Mouse (Mus musculus) layer of hippocampus, adult 2 months (tissue): Measurements from ENCODE around the gene Tmod1. TPM values are rescaled to one million over a fixed set of nuclear protein-coding genes. Genes with fewer than 3 reads are reported as not detected.
A peak's percentile ranks its signal among the peaks of the same experiment; 100 is the strongest.

ENCODE experiments used
- DNase-seq, 2 experiments: peaks; one replicate each; pipeline ENCODE4 v3.0.0; 2022; ENCODE audit warnings: low spot score in 2 of 2
- H3K27ac ChIP-seq: fragments of 200-600 bp; 2 replicates; pipeline ENCODE4 v1.8.1; 2022
- H3K4me3 ChIP-seq: fragments of 200-600 bp; 2 replicates; pipeline ENCODE4 v1.8.1; 2022; ENCODE audit warnings: mild to moderate bottlenecking
- CTCF ChIP-seq: fragments of 200-600 bp; conservative IDR thresholded peaks from 2 replicates; pipeline ENCODE4 v1.8.1; 2022; ENCODE audit warnings: antibody characterized with exemption, mild to moderate bottlenecking, moderate library complexity
- total RNA-seq, 2 experiments: library from RNA; stranded (reverse); gene quantifications; 2 replicates each; pipeline ENCODE4 v1.2.3; 2021

Gene Tmod1
- total RNA-seq, 2 experiments from 2014 or later = 21.5 to 25.9 TPM

DNA sequence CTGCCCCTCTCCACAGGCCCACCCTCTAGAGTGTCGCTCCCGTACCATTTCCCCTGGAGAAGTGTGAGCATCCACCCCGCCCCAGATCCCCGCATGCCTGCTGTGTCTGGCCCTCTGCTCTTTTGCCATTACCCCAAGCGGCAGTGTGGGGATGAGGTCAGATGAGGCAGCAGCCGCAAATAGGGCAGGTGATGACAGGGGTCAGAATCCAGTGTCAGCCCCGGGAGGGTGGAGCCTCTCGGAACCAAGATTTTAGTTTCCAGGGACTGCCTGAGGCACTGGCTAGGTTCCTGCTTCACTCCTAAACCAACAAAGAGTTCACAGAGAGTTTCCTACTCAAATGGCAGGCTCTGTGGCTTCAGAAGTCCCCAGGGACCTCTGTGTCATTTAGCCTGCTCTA, 25.5 kb downstream of the Tmod1 start:
- no peak for TF ChIP-seq CTCF
- no peak for DNase-seq
- no peak overlapping the region for H3K27ac ChIP-seq
- H3K4me3 ChIP-seq = no peak overlapping the region

DNA sequence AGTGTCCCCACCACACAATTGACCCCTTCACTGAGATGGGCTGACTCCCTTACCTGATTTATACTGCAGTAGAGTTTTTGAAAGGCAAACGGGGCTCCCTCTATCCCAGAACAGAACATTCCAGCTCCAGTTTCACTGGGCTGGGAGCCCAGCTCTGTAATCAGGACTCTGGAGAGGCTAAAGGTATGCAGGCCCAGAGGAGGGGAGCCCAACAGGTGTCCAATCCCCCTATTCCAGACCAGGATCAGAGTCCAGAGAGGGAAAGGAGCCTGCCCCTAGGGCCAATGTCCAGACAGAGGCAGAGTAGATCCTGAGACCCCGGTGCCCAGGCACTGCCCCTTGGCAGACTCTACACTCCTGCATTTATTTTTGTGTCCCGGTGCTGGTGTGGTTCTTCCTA, 26.2 kb downstream of the Tmod1 start:
- Histone ChIP-seq H3K27ac (no peak overlapping the region; the same call in 1 of the 2 replicates), H3K4me3 (no peak overlapping the region)
- no peak for TF ChIP-seq CTCF
- DNase-seq = no peak

DNA sequence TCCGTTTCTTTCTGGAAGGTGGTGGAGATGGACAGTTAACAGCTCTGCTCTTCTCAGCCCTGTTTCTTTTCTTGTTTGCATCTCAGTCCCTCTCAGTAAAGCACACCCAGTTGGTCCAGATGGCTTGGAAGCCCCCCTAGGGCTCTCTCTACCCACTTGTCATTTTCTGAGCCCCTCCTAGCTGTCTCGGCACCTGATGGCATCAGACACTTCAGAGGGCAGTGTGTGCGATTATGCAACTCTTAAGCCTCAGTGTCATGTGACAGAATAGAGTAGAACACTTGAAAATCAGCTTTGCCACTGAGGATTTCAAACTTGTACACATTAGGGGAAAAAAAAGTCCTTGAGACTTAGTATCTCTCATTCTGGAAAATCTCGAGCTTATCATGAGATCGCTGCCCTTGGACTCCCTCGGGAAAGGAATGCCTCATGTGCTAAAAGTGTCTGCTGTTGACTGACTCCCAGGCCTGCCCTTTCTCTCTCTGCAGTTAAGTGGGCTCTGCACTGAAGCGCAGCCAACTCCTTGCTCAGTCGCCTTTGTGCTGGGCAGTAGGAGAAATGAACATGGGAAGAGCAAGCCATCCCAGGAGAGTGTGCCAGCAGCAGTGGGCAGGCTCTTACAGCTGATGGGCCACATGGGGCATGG, 27.1 kb downstream of the Tmod1 start:
- DNase-seq = no peak
- no peak overlapping the region for H3K4me3 ChIP-seq
- no peak for TF ChIP-seq CTCF
- H3K27ac ChIP-seq = 0 out of 2 replicates have a peak overlapping the region, but pooled peaks have one; percentile 28

DNA sequence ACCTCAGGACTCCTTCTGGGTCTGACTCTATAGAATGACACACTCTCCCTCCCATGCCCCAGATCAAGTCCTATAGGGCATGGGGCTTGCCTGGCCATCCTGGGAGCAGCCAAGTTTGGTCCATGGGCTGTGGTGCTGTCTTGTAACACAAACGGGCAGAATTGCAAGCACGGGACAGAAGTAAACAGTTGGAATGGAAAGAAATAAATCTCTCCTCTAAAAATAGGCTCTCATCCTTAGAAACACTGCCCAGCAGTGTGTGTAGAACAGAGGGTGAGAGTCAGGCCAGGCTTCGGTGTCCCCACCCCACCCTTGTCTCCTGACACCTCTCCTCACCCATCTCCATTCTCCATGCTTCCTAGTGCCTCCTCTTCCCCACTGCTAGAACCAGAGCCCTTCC, 29.3 kb downstream of the Tmod1 start:
- TF ChIP-seq CTCF = no peak
- H3K27ac ChIP-seq = no peak overlapping the region
- no peak overlapping the region for H3K4me3 ChIP-seq
- no peak for DNase-seq

DNA sequence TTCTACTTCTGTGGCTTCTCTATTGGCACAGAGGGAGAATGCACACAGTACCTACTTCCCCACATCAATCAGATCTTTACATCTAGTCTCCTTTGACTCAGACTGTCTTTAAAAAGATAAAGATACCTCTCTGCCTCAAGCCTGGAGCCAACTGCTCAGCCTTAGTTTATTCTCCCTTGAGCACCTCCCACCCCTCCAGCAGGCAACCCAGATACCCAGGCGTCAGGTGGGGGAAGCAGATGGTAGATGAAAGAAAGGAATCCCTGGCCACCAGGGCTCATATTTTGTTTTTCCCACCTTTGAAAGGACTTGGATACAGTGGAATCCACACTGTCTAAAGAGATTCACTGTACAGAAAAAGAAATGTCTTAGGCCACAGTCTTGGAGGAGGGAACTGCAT, 29.8 kb downstream of the Tmod1 start:
- no peak overlapping the region for H3K4me3 ChIP-seq
- DNase-seq = no peak
- no peak for TF ChIP-seq CTCF
- H3K27ac ChIP-seq = no peak overlapping the region

DNA sequence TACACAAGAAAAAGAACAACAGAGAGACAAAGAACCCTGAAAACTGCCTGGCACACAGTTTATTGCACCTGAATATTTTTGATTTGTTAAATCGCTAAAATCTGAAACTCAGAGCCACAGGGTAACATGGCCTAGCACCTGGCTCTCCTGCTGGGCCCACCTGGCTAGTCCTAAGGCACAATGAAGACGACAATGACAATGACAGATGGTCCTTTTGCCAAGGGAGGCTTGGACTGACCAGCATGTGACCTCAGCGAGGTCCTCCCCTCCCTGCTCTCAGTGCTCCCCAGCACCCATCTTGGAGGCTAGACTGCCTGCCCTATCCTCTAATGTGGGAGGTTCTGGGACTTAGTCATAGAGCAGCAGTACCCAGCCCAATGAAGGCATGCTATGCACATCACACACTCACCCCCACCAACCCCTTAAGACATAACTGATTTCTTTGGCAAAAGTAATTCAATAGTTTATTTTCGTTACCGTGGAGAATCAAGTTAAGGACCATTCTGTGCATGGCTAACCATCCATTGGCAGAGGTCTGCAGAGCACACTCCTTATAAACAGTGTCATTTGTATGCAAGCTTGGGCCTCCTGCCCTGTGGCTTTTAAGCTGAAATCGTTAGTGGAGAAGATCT, 31.2 kb downstream of the Tmod1 start:
- DNase-seq = no peak
- TF ChIP-seq CTCF = no peak
- Histone ChIP-seq H3K27ac (no peak overlapping the region), H3K4me3 (no peak overlapping the region)

DNA sequence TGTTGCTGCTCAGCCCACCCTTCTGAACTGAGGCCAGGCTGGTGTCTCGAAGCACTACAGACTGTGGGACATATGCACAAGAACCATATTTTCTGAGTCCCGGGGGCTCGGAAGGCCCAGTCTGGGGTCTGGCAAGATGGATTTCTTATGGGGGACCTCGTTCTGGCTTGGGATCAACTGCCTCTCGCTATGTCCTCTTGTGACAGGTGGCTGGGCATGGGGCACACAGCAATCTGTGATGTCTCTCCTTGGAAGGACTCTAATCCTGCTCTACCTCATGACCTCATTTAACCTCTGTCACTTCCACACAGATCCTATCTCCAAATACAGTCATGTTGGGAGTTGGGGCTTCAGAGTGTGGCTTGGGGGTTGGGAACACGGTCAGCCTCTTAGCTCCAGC, 33.9 kb downstream of the Tmod1 start:
- no peak overlapping the region for H3K4me3 ChIP-seq
- no peak for TF ChIP-seq CTCF
- DNase-seq = no peak
- no peak overlapping the region for H3K27ac ChIP-seq

DNA sequence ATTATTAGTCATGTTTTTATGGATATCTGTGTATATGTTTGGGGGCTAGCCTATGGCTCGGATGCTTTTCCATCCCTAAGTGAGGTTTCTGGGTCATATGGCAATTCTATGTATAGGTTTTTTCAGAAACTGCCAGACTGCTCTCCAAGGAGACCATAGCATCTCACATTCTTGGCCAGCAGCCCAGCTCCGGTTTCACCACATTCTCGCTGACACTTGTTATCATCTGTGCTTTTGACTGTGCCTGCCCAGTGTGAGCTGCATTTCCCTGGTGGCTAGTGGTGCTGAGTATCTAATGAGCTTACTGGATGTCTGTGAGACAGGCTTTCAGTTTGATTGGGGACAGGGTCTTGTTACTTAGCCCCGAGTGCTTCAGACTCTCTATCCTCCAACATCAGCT, 35.0 kb downstream of the Tmod1 start:
- no peak for DNase-seq
- no peak for TF ChIP-seq CTCF
- Histone ChIP-seq H3K4me3 (no peak overlapping the region), H3K27ac (peak overlapping the region; percentile 12; the same call in 1 of the 2 replicates)

DNA sequence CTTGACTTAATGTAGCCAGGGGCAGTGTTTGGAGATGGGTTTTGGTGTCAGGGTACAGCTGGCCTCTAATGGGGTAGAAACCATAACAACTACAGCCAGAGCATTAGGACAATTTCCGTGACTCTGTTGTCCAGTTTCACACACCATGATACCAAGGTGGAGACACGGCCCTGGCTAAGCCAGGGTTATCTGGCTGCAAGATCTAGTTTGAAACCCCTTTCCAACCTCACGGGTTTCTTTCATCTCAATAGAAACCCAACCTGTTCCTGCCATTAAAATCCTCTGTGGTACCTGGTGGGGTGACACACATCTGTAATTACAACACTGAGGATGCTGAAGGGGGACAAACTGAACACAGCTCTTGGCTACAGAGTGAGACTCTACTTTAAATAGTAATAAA, 36.9 kb downstream of the Tmod1 start:
- TF ChIP-seq CTCF = no peak
- no peak for DNase-seq
- H3K4me3 ChIP-seq = no peak overlapping the region
- no peak overlapping the region for H3K27ac ChIP-seq

DNA sequence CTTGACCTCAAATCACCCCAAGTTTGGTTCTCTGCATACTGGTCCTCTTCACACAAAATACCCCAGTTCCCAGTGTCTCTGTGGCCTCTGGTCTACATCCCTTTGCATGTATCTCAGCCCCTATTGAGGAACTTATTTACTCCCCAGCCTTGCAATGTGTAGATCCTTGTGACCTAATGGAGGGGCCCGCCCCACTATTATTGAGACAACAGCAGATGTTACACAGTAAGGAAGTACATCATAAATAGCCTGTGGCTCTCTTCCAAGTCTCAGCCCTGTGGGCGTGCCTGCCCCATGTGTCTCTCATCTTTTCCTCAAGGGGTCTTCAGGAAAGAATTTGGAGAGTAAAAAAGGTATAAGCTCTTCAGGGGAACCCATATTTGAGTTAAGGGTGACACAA, 38.2 kb downstream of the Tmod1 start:
- TF ChIP-seq CTCF = no peak
- Histone ChIP-seq H3K4me3 (no peak overlapping the region), H3K27ac (no peak overlapping the region)
- DNase-seq = no peak

DNA sequence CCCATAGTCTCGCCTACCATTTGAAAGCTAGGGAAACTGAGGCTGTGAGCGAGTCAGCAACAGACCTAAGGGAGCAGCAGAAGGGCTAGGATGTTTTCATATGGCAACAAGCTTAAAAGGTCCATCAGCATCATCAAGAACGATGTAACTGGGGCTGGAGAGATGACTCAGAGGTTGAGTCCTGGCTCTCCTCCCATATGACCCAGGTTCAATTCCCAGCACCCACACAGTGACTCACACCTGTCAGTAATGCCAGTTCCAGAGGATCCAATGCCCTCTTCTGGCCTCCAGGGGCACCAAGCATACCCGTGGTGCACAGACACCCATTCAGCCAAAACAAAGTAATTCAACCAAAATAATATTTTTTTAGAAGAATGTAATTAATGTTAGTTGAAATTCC, 41.5 kb downstream of the Tmod1 start:
- DNase-seq = no peak
- peak; percentile 19 for TF ChIP-seq CTCF
- Histone ChIP-seq H3K4me3 (no peak overlapping the region), H3K27ac (peak overlapping the region; percentile 18; the same call in 1 of the 2 replicates)

DNA sequence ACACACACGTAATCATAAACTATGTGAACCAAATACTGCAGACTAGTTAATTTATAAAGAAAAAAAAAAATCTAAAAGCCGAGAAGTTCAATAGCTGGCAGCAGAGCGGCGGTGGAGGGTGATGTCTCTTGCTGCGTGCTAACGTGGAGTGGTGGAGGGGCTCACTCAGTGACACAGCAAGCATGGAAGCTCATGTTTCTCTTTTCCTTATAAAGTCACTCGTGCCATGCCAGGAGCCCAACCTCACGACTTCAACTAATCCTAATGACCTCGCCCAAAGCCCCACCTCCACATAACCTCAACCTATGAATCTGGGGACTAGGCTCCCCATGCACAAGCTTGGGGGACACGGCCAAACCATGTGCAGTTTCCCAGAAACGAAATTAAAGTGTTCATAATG, 43.8 kb downstream of the Tmod1 start:
- no peak for DNase-seq
- Histone ChIP-seq H3K4me3 (no peak overlapping the region), H3K27ac (no peak overlapping the region)
- no peak for TF ChIP-seq CTCF

DNA sequence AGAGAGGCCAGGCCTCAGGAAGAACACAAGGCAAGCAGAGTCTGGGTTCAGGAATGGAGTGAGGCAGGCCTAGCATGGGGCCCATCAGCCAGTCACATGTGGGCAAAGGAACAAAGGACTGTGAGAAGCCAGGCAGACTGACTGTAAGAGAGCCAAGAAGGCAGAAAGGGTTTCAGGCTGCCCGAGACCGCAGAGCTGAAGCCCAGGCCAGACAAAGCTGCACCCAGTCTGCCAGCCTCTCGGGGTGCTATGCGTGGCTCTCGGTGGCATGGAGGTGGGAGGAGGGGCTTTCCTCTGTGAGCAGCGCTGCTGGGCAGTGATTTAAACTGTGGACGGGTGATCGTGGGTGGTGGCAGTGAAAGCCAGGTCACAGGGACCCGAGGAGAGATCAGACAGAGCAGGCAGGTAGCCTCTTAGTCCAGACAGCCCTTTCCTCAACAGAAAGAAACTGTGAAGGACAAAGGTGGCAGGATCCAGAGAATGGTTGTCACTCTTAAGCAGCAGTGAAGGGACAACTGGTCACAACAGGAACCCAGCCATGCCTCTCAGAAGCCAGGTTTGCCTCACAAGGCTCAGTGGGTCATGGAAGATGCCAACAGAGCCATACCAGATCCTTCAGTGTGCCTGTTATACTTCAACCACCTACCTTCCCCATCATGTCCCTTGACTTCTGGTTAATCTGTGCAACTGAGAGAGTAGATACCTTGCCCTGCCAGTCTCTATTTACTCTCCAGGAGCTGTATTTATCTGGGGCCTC, 45.9 kb downstream of the Tmod1 start:
- H3K27ac ChIP-seq = peak overlapping the region; percentile 75
- no peak for TF ChIP-seq CTCF
- no peak for DNase-seq
- H3K4me3 ChIP-seq = no peak overlapping the region
